Mouse (Mus musculus) CD8-positive naive resting alpha-beta T cell, adult 2 months (primary cell): ENCODE results near the gene Ugt2a2.
"Not testable (repeated sequence)": the region's sequence is repeated elsewhere in the genome, so short reads cannot be mapped to it uniquely, and the experiment has no call there.

Source experiments
- DNase-seq, 2 experiments: peaks; one replicate each; pipeline ENCODE4 v3.0.0; 2022; ENCODE audit warnings: low read depth in 2 of 2, low spot score in 2 of 2

The Ugt2a2 gene

DNA sequence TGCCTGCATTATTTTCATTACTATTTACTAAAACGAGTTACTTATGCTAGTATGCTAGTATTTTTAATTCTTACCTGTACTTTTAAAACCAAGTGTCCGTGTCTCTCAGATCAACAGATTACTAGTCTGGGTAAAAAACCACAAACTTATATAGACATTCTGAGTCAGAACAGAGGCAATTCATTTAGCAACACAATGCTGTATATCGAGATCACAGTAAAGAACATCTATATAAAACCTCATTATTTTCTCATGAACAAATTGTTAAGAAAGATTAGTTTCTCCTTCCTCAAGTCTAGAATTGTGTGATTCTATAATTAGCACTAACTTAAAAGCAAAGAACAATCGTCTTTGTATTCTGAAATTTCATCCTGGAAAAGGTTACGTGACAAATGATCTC is at the start of gene Ugt2a2:
Gene Ugt2a2 (minus strand): TSS at position 101 of the 400 bp plus-strand sequence.
- DNase-seq = no peak

DNA sequence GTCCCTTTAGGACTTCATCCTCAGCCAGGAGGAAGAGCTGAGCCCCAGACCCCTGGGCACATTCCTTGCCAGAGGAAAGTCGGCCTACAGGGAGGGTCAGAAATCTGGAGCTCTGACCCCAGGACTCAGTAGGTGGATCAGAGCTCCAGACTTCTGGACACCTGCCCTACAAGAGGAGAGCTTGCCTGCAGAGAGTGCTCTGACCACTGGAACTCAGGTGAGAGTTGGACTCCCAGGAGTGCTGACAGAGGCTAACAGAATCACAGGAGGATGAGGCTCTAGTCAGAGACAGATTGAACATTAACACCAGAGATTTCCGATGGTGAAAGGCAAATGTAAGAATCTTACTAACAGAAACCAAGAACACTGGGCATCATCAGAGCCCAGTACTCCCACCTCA is 41.5 kb upstream of the Ugt2a2 start:
- DNase-seq = not testable (repeated sequence)

DNA sequence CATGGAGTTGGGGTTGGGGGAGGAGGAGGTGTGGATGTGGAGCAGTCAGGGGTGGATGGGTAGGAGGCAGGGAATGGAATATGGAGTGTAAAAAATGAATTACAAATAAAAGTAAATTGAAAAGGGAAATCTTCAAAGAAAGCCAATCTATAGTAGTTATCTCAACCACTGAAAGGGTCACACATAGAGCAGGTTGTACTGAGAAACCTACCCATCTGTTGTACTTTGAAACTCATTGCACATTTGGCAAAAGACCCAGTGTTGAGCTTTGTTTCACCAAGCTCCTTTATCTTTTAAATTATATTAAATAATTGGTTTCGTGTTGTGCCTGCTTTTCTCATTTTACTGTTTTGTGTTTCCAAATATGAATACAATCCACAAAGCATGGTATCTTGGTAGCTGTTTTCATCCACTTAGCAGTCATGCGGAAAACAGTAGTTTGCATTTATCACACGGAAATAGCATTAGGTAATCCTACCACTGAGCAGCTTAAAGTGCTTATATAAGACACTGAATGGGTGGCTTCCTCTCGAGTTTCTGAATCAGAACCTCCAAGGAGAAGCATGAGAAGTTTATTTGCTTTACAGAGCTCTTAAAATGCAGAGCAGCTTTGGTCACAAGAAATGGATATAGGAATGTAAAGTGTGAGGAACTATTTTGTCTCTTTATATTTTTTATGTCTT is 23.9 kb upstream of the Ugt2a2 start:
- DNase-seq = no peak

DNA sequence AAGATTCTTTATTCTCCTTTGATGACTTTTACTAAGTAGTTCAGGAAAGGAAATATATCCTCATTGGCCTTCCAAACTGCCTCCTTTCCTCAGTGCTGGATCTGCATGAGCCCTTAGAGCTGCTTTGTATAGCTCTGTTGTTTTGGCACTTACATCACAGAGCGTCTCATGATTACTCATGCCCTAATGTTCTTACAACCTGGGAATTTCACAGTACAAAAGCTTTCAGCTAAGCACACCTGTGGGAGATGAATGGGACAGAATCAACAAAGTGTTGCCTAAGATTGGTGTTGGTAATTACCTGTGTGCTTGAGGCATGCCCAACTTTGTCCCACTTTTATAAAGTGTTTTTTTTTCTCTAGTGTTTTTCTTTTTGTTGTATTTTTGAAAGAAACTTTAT is 20.6 kb upstream of the Ugt2a2 start:
- no peak for DNase-seq

DNA sequence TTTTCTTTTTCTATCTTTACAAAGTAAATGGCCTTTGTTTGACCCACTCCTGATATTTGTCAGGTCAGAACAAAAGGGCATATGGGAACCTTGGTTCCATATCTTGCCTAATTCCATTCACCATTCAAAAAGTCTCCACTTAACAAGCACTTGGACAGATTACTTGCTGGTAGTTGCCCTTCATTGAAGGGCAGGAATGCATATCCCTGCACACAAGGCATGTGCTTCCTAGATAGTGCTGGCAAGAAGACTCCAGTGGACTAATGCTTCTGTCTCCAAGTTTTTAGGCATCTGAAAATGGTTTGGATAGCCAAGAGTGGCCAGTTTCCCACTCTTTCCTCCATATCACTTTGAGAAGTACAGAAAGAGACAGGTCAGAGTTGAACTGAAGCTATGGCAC is 17.3 kb upstream of the Ugt2a2 start:
- no peak for DNase-seq

DNA sequence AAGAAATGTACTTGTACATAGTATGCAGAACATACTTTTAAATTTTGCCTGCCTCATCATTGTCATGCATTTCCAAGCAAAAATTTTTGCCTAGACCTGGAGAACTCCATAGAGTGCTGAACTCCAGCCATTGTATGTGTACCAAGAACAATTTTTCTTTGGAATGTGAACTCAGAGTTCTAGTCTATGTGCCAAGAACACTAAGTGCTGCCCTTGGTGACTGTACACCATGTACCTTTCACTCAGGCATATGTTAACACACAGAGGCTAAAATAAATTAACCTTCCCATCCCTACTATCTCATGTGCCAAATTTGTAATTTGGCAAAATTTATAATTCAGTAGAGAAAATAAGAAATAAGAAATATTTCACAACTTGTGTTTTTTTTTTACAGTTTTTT is 16.9 kb upstream of the Ugt2a2 start:
- no peak for DNase-seq

DNA sequence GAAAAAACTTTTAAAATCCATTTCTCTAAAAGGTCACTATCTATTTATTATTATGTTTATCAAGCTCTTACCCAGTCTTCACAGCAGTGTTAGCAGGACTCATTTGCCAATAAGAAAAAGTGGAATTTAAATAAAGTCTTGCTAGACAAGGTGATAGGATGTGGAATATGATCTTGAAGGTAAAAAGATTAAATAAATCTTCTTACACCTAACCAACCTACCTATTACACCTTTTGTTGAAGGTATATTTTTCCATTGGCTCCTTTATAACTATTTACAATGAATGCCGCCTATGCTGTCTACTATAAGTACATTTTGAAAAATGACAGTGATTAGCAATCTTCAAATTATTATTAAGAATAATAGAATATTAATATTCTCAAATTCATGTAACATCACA is 8.7 kb upstream of the Ugt2a2 start, which contains the start of gene Ugt2a1:
Gene Ugt2a1 (minus strand): TSS at position 101 of the 400 bp plus-strand sequence.
- DNase-seq = no peak

DNA sequence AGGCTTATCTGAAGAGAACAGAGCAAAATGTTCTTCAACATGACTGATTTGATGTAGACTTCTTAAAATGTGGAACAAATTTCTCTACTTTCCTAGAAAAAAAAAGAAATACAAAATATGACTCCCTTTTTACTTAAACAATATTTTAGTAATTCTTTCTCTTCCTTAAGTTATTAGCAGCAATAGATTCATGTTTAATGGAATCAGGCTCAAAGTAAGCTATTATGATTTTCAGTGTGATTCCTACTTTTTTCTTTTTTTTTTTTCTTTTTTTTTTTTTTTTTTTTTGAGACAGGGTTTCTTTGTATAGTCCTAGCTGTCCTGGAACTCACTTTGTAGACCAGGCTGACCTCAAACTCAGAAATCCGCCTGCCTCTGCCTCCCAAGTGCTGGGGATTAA is 4.6 kb upstream of the Ugt2a2 start, which contains the start of gene Gm43638:
Gene Gm43638 (minus strand): TSS at position 101 of the 400 bp plus-strand sequence.
- not testable (repeated sequence) for DNase-seq

DNA sequence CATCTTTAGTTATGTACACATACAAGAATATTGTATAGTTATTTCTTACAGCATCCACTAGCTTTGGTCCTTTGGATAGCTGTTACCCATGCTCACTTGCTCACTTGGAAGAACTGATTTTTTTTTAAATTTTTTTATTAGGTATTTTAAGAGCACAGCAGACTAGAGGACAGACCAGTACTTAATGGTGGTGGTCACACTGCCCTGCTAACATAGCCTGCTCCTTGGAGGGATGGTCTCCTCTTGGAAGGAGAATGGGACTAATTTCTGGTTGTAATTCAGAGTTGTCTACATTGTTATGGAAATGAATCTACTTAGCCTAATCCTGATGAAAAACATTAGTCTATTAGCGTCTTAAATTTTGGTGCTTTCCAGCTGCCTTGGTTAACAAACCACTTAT is 23.2 kb downstream of the Ugt2a2 start:
- no peak for DNase-seq

DNA sequence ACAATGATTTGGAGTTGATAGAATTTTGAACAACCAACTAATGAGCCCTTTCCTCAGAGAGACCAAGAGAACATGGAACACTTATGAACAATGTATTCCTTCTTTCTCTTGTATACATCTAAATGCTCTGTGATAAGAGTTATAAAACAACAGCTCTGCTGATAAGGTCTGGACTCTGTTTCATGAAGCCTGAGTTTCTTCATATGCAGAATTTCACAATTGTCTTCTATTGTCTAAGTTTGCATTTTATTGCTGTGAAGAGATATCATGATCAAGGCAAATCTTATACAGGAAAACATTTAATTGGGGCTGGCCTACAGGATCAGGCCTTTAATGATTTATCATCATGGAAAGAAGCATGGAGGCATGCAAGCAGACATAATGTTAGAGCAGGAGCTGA is 24.4 kb downstream of the Ugt2a2 start:
- DNase-seq = no peak

DNA sequence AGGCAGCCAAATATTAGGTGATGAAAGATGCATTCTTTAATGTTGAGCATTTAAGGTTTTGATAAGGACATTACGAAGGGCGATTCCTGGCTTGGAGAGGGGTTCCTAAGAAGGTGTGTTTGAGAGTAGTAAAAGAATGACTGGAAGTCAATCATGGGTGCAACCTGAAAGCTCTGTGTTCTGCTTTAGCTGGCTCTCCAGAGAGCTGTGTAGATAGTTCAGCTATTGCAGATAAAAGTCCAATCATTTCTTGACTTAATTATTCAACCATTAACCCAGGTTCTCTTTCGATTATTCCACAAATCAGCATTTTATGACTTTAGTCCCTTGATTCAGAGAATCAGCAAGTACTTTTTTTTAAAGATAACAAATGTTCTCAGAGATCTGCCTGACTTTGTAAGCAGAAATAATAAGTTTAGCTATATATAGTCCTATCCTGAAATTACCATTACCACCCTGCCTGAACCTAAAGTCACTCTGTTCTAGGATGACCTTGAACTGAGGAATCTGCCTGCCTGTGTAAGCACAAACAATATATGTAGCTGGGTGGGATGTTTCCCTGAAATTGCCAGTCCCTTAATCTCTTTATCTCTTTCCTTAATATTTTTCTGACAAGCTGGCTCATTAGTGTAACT is 25.7 kb downstream of the Ugt2a2 start:
- DNase-seq = no peak

DNA sequence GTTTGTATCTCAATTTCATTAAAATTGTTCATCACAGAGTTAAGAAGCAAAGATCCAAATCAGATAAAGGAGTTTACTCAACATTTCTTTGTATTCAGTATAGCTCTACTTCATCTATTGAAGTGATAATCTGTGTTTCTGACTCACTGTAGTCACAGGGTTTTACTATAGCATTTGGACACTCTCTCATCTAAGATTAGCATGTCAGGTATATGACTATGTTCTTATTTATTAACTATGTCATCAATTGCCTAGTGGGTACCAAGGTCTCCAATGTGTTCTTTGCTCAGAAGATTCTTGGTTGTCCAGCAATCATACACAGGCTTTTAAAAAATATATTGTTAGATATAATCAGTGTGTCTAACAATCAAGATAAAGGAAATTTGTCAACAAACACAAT is 26.5 kb downstream of the Ugt2a2 start:
- DNase-seq = no peak

DNA sequence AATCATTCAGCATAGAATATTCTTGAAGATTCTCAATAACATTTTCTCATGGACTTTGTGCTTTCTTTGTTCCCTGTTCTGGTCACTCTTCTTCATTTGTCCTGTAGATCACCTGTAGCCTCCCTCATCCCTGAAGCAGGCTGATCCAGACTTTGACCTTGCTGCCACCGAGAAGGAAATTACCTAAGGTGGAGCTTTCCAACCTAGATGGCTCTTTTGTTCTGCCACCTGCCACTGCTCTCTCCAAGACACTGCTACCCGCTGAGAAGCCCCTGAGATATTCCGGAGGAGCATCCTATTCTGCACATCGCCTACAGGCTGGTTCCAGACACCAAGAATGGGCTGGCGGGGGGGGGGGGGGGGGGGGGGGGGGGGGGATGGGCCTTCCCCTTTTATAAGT is 29.5 kb downstream of the Ugt2a2 start:
- not testable (repeated sequence) for DNase-seq

DNA sequence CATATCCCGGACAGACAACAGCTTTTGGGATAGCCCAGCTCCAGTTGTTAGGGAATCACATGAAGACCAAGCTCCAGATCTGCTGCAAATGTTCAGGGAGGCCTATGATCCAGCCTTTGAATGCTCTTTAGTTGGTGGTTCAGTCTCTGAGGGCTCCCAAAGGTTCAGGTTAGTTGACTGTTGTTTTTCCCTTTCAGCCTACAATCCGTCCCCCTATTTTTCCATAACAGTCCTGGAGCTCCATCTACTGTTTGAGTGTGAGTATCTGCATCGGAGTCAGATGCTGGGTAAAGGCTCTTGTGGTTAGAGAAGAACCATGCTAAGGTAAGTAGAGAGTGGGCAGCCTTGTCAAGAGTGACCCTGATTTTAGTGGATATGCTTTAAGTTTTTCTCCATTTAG is 45.8 kb downstream of the Ugt2a2 start:
- no peak for DNase-seq

DNA sequence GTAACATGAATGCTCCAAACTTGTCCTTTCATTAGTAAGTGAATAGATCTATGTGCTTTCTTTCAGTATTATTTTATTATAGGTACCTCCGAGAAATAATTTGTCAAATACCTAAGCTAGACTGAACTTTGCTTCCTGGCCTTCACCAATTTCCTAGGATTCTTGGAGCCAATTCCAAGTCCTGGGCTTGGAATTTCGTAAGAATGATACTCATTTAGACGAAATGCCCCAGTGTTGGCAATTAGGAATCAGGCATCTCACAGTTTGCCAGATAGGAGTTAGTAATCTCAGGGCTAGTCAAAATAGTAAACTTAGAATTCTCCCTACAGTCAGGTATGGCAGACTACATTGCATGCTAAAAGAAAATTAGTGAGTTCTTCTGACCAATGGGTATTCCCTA is 56.4 kb downstream of the Ugt2a2 start:
- no peak for DNase-seq

DNA sequence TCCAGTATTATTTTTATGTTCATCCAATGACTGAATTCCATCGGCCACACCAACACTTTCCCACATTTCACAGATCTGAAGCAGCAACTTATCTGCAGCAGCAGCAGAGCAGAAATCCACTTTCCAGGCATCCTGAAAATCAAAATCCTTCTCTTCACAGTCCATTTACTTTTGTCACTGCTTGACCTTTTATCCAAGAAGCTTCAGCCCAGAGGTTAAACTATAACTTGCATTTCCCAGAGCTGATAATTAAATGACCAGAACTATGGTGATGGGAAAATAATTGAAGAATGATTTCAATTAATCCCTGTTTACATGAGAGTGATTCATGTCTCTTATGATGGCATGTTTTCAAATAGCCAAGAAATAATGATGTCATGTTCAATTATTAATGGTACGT is 58.0 kb downstream of the Ugt2a2 start, which contains the start of gene Ugt2b38:
Gene Ugt2b38 (minus strand): TSS at position 163 of the 400 bp plus-strand sequence.
- not testable (repeated sequence) for DNase-seq
